Comparison of ENCODE assay signal across 8 mouse cellular contexts in genomic region chr4:56492537-56493221, GRCm38 (mm10).
DNase-seq lines count a peak whose midpoint lies in the region; ATAC-seq and TF ChIP-seq lines count a peak whose summit lies in the region.

No protein-coding gene starts in this region.

- no peak for ATAC-seq in heart, embryonic 16.5 days (replicated peaks; ENCODE audit: extremely low read depth, insufficient read depth, low FRiP score)
- peak; percentile 43; the same call in 1 of the 2 replicates for ATAC-seq in kidney, postnatal 0 days (replicated peaks; ENCODE audit: low FRiP score, low read depth)
- ATAC-seq in limb, embryonic 14.5 days (ENCODE audit: low FRiP score, low read depth) = peak; percentile 37; the same call in 1 of the 2 replicates
- ATAC-seq in neural tube, embryonic 15.5 days (ENCODE audit: low FRiP score) = peak; percentile 87

- TF ChIP-seq POLR2A in limb, embryonic 14.5 days (IDR thresholded peaks at IDR 0.05; ENCODE audit: borderline replicate concordance, extremely low read depth, insufficient read depth, insufficient read length) = no peak

- peak; percentile 3 for DNase-seq in CD4-positive helper T cell, adult 2 months (ENCODE audit: low read depth, low spot score)
- peak; percentile 86 for DNase-seq in brain, adult 2 months (ENCODE audit: low read depth, low spot score)
- peak; percentile 50 for DNase-seq in forebrain, embryonic 10.5 days (ENCODE audit: extremely low spot score, low spot score)
- peak; percentile 96 for DNase-seq in kidney, postnatal 0 days (ENCODE audit: low spot score)
- peak; percentile 94 for DNase-seq in limb, embryonic 14.5 days (ENCODE audit: low spot score)
- peak; percentile 44 for DNase-seq in urinary bladder, postnatal 14 days (ENCODE audit: low spot score)

- peak; percentile 83 for TF ChIP-seq CTCF in kidney, postnatal 0 days (IDR thresholded peaks at IDR 0.05; ENCODE audit: low read depth)

- H3K4me1 ChIP-seq in forebrain, embryonic 10.5 days = 0 out of 2 replicates have a peak, but pooled peaks cover 3% of the 10 kb centered on the region
- H3K4me1 ChIP-seq in heart, embryonic 16.5 days (ENCODE audit: control insufficient read depth, insufficient read depth, low read length) = no peaks in the 10 kb centered on the region
- no peaks in the 10 kb centered on the region for H3K4me1 ChIP-seq in kidney, postnatal 0 days (replicated peaks; ENCODE audit: insufficient read depth, low read length)
- H3K4me1 ChIP-seq in limb, embryonic 14.5 days (ENCODE audit: control insufficient read depth, insufficient read depth, low read length) = no peaks in the 10 kb centered on the region
- peaks cover 7% of the 10 kb centered on the region; the same call in 1 of the 2 replicates for H3K4me1 ChIP-seq in neural tube, embryonic 15.5 days

- no peaks in the 10 kb centered on the region for H3K27me3 ChIP-seq in forebrain, embryonic 10.5 days (ENCODE audit: poor library complexity, severe bottlenecking)
- peaks cover 10% of the 10 kb centered on the region for H3K27me3 ChIP-seq in heart, embryonic 16.5 days (ENCODE audit: control insufficient read depth, insufficient read depth, low read length)
- H3K27me3 ChIP-seq in kidney, postnatal 0 days (ENCODE audit: insufficient read depth, low read length) = no peaks in the 10 kb centered on the region
- H3K27me3 ChIP-seq in limb, embryonic 14.5 days (ENCODE audit: control insufficient read depth, insufficient read depth, low read length) = no peaks in the 10 kb centered on the region
- no peaks in the 10 kb centered on the region for H3K27me3 ChIP-seq in neural tube, embryonic 15.5 days (replicated peaks)

- 59% methylated on average over 16 of the region's 16 CpGs for WGBS in forebrain, embryonic 10.5 days
- 35% methylated on average over 16 of the region's 16 CpGs for WGBS in heart, embryonic 16.5 days
- 36% methylated on average over 16 of the region's 16 CpGs for WGBS in kidney, postnatal 0 days
- 49% methylated on average over 16 of the region's 16 CpGs for WGBS in limb, embryonic 14.5 days
- WGBS in neural tube, embryonic 15.5 days = 38% methylated on average over 16 of the region's 16 CpGs

- H3K9me3 ChIP-seq in forebrain, embryonic 10.5 days = no peaks in the 10 kb centered on the region
- H3K9me3 ChIP-seq in heart, embryonic 16.5 days (replicated peaks; ENCODE audit: control insufficient read depth, low read length) = no peaks in the 10 kb centered on the region
- H3K9me3 ChIP-seq in kidney, postnatal 0 days (replicated peaks; ENCODE audit: low read length) = no peaks in the 10 kb centered on the region
- H3K9me3 ChIP-seq in limb, embryonic 14.5 days (ENCODE audit: control insufficient read depth, low read length) = no peaks in the 10 kb centered on the region
- no peaks in the 10 kb centered on the region for H3K9me3 ChIP-seq in neural tube, embryonic 15.5 days (replicated peaks)

- 0 out of 2 replicates have a peak overlapping the region, but pooled peaks have one; percentile 16 for H3K4me2 ChIP-seq in heart, embryonic 16.5 days (ENCODE audit: low read depth, low read length)
- H3K4me2 ChIP-seq in kidney, postnatal 0 days (ENCODE audit: low read length) = no peak overlapping the region
- no peak overlapping the region for H3K4me2 ChIP-seq in limb, embryonic 14.5 days (replicated peaks; ENCODE audit: low read depth, low read length, severe bottlenecking)
- H3K4me2 ChIP-seq in neural tube, embryonic 15.5 days = peak overlapping the region; percentile 43

- no peak overlapping the region for H3K9ac ChIP-seq in heart, embryonic 16.5 days (ENCODE audit: low read length)
- H3K9ac ChIP-seq in kidney, postnatal 0 days (ENCODE audit: low read depth, low read length) = no peak overlapping the region
- H3K9ac ChIP-seq in limb, embryonic 14.5 days (ENCODE audit: low read depth, low read length, severe bottlenecking) = no peak overlapping the region
- H3K9ac ChIP-seq in neural tube, embryonic 15.5 days (replicated peaks) = no peak overlapping the region

- no peak overlapping the region for H3K4me3 ChIP-seq in forebrain, embryonic 10.5 days
- no peak overlapping the region for H3K4me3 ChIP-seq in heart, embryonic 16.5 days (ENCODE audit: low read length)
- H3K4me3 ChIP-seq in kidney, postnatal 0 days (replicated peaks; ENCODE audit: low read depth, low read length) = no peak overlapping the region
- H3K4me3 ChIP-seq in limb, embryonic 14.5 days (replicated peaks; ENCODE audit: low read length) = no peak overlapping the region
- H3K4me3 ChIP-seq in neural tube, embryonic 15.5 days (replicated peaks) = no peak overlapping the region

- H3K27ac ChIP-seq in forebrain, embryonic 10.5 days = peak overlapping the region; percentile 48; the same call in 1 of the 2 replicates
- H3K27ac ChIP-seq in heart, embryonic 16.5 days (ENCODE audit: low read length) = no peak overlapping the region
- H3K27ac ChIP-seq in kidney, postnatal 0 days = no peak overlapping the region
- H3K27ac ChIP-seq in limb, embryonic 14.5 days (replicated peaks; ENCODE audit: low read depth, low read length) = no peak overlapping the region
- H3K27ac ChIP-seq in neural tube, embryonic 15.5 days (replicated peaks) = no peak overlapping the region

- no peaks in the 10 kb centered on the region for H3K36me3 ChIP-seq in forebrain, embryonic 10.5 days (replicated peaks)
- H3K36me3 ChIP-seq in heart, embryonic 16.5 days (ENCODE audit: control insufficient read depth, insufficient read depth) = no peaks in the 10 kb centered on the region
- H3K36me3 ChIP-seq in kidney, postnatal 0 days (ENCODE audit: insufficient read depth, low read length) = no peaks in the 10 kb centered on the region
- no peaks in the 10 kb centered on the region for H3K36me3 ChIP-seq in limb, embryonic 14.5 days (ENCODE audit: control insufficient read depth, insufficient read depth, low read length)
- H3K36me3 ChIP-seq in neural tube, embryonic 15.5 days = no peaks in the 10 kb centered on the region

Comparison
In these comparisons a context has a peak if more than half of its experiments do, and no peak if none do; other contexts are left out.
1. DNase-seq: peak in every context shown above with its lines; median percentile 96 in kidney, postnatal 0 days; 94 in limb, embryonic 14.5 days; 86 in brain, adult 2 months; 50 in forebrain, embryonic 10.5 days; 44 in urinary bladder, postnatal 14 days; 3 in CD4-positive helper T cell, adult 2 months.
2. H3K4me2 ChIP-seq: peak in heart, embryonic 16.5 days (single experiment) and neural tube, embryonic 15.5 days (single experiment); none in kidney, postnatal 0 days (single experiment) and limb, embryonic 14.5 days (single experiment).